Mouse (Mus musculus): ENCODE measurements around the gene Ccdc15.

- TF ChIP-seq CTCF (conservative IDR thresholded peaks at IDR 0.05; ENCODE audit: low read length) (no peak), POU5F1 (IDR thresholded peaks at IDR 0.05; ENCODE audit: borderline replicate concordance, low read length) (no peak), NANOG (IDR thresholded peaks at IDR 0.05; ENCODE audit: borderline replicate concordance, low read length) (no peak)
Observed at GRCm38 (mm10) chr9:37247429-37247828, 100.8 kb downstream of the Ccdc15 start.
